19 mouse cellular contexts compared by ENCODE assay signal in genomic region chr3:38952602-38953001, GRCm38 (mm10).
DNase-seq lines count a peak whose midpoint lies in the region; ATAC-seq and TF ChIP-seq lines count a peak whose summit lies in the region.
"Had no signal": no experiment of that assay in that cellular context is flagged by ENCODE, and none has a peak within 500 bp of the region (broad histone marks: within the 10 kb centered on the region; RNA-seq: fewer than 3 reads in every experiment).

No protein-coding gene starts in this region.

- WGBS in kidney, adult 2 months, result 62% methylated on average over 3 of the region's 3 CpGs
- 70% methylated on average over 3 of the region's 3 CpGs for WGBS in kidney, postnatal 0 days

- H3K4me3 ChIP-seq in kidney, adult 2 months (ENCODE audit: insufficient read depth, low read depth, low read length), result no peak overlapping the region
- H3K4me3 ChIP-seq in kidney, postnatal 0 days (replicated peaks; ENCODE audit: low read depth, low read length), result no peak overlapping the region
- H3K4me3 ChIP-seq: embryonic facial prominence, embryonic 10.5 days; forebrain, embryonic 13.5 days; hindbrain, embryonic 13.5 days had no signal

- H3K36me3 ChIP-seq in kidney, adult 2 months (ENCODE audit: control insufficient read depth, insufficient read depth, low read length), result no peaks in the 10 kb centered on the region
- peaks cover 8% of the 10 kb centered on the region; the same call in 1 of the 2 replicates for H3K36me3 ChIP-seq in kidney, postnatal 0 days (ENCODE audit: insufficient read depth, low read length)

- no peak overlapping the region for H3K27ac ChIP-seq in kidney, adult 2 months (ENCODE audit: insufficient read depth, low read depth, low read length)
- no peak overlapping the region; the same call in 1 of the 2 replicates for H3K27ac ChIP-seq in kidney, postnatal 0 days
- H3K27ac ChIP-seq: embryonic facial prominence, embryonic 10.5 days; forebrain, embryonic 13.5 days; hindbrain, embryonic 13.5 days; hindbrain, postnatal 0 days had no signal

- no peaks in the 10 kb centered on the region for H3K27me3 ChIP-seq in kidney, adult 2 months (replicated peaks; ENCODE audit: control insufficient read depth, insufficient read depth, low read length)
- H3K27me3 ChIP-seq in kidney, postnatal 0 days (ENCODE audit: insufficient read depth, low read length), result no peaks in the 10 kb centered on the region
- H3K27me3 ChIP-seq: CH12.LX; forebrain, embryonic 13.5 days; hindbrain, embryonic 13.5 days; Patski had no signal

- TF ChIP-seq POLR2A in kidney, adult 2 months (IDR thresholded peaks at IDR 0.05; ENCODE audit: low read depth, low read length), result no peak

- DNase-seq in heart, adult 8-10 months (ENCODE audit: low spot score), result peak; percentile 40
- DNase-seq in heart, postnatal 14 days, result no peak
- DNase-seq in kidney, adult 2 months, result peak; percentile 32
- no peak for DNase-seq in kidney, postnatal 4 days
- peak; percentile 24 for DNase-seq in kidney, postnatal 0 days (ENCODE audit: low spot score)
- no peak for DNase-seq in kidney, adult 8-10 months
- DNase-seq: adrenal gland, postnatal 14 days; cerebellum, adult 18-20 months; cerebellum, adult 9-11 months; forebrain, postnatal 0 days; gastrocnemius, postnatal 25 days; heart, adult 11 months had no signal

- no peak for ATAC-seq in kidney, postnatal 0 days (replicated peaks; ENCODE audit: low FRiP score, low read depth)
- ATAC-seq: activated CD4-positive, CD25-positive, alpha-beta regulatory T cell, adult 4 months; forebrain, embryonic 13.5 days; forebrain, postnatal 0 days; hindbrain, postnatal 0 days; Patski had no signal

- no peaks in the 10 kb centered on the region for H3K4me1 ChIP-seq in kidney, adult 2 months (ENCODE audit: control insufficient read depth, insufficient read depth, low read length)
- no peaks in the 10 kb centered on the region; the same call in 1 of the 2 replicates for H3K4me1 ChIP-seq in kidney, postnatal 0 days (replicated peaks; ENCODE audit: insufficient read depth, low read length)
- H3K4me1 ChIP-seq: embryonic facial prominence, embryonic 10.5 days; forebrain, embryonic 13.5 days; hindbrain, embryonic 13.5 days had no signal

- no peaks in the 10 kb centered on the region for H3K9me3 ChIP-seq in kidney, postnatal 0 days (replicated peaks; ENCODE audit: low read length)
- H3K9me3 ChIP-seq: embryonic facial prominence, embryonic 10.5 days; forebrain, embryonic 13.5 days; hindbrain, embryonic 13.5 days had no signal

- TF ChIP-seq CTCF in kidney, adult 2 months (conservative IDR thresholded peaks at IDR 0.05; ENCODE audit: insufficient read depth, insufficient read length, low read depth, low read length), result no peak
- no peak for TF ChIP-seq CTCF in kidney, postnatal 0 days (IDR thresholded peaks at IDR 0.05; ENCODE audit: low read depth)

- no peak overlapping the region for H3K9ac ChIP-seq in kidney, postnatal 0 days (ENCODE audit: low read depth, low read length)
- H3K9ac ChIP-seq: forebrain, embryonic 13.5 days; forebrain, postnatal 0 days; hindbrain, embryonic 13.5 days had no signal

- intact Hi-C loops in heart, postnatal 14 days (cut with DNase I), result loop anchor here (2.0 kb wide), 1 partner anchor 66 kb away; the partner anchor contains the start of gene Fat4

- no peak overlapping the region for H3K4me2 ChIP-seq in kidney, postnatal 0 days (ENCODE audit: low read length)
- H3K4me2 ChIP-seq: forebrain, embryonic 13.5 days; hindbrain, embryonic 13.5 days had no signal

Comparison
In these comparisons a context has a peak if more than half of its experiments do, and no peak if none do; other contexts are left out.
1. DNase-seq: peak in heart, adult 8-10 months (single experiment), kidney, adult 2 months (single experiment) and kidney, postnatal 0 days (single experiment); none in heart, postnatal 14 days (0 of 2), kidney, postnatal 4 days (0 of 2) and kidney, adult 8-10 months (0 of 2).